Mouse (Mus musculus) CH12.LX (cell line): ENCODE measurements around the gene Pam. TPM values are rescaled to one million over a fixed set of nuclear protein-coding genes. Genes with fewer than 3 reads are reported as not detected.
"Not testable (repeated sequence)": the region's sequence is repeated elsewhere in the genome, so short reads cannot be mapped to it uniquely, and the experiment has no call there.

ENCODE experiments used
- DNase-seq: peaks from one replicate; pipeline ENCODE4 v3.0.0-alpha.2; 2013; ENCODE audit errors: extremely low read depth
- H3K27ac ChIP-seq: 2 replicates; pipeline ENCODE4 v1.5.1; 2012; ENCODE audit warnings: low read depth, mild to moderate bottlenecking, control low read depth, moderate library complexity; ENCODE audit not compliant: insufficient read depth
- H3K27me3 ChIP-seq: replicated peaks from 2 replicates; pipeline ENCODE3; 2012; ENCODE audit warnings: inconsistent platforms
- H3K36me3 ChIP-seq, 2 experiments: replicated peaks in 1 of 2; 2 replicates each; pipeline versions ENCODE3 to v1.6.1; 2012; ENCODE audit warnings: inconsistent platforms in 1 of 2, low read length in 1 of 2, mild to moderate bottlenecking in 1 of 2, mixed read lengths in 1 of 2, moderate library complexity in 1 of 2; ENCODE audit not compliant: control insufficient read depth in 1 of 2, insufficient read depth in 1 of 2
- H3K4me1 ChIP-seq, 2 experiments: 2 replicates each; pipeline ENCODE4 v1.6.1; 2012; ENCODE audit warnings: inconsistent platforms in 1 of 2, moderate library complexity in 1 of 2; ENCODE audit not compliant: insufficient read depth in 2 of 2, control insufficient read depth in 1 of 2
- H3K4me2 ChIP-seq: 2 replicates; pipeline ENCODE4 v1.6.1; 2012; ENCODE audit warnings: low read depth, mild to moderate bottlenecking, control low read depth; ENCODE audit not compliant: poor library complexity, insufficient read depth, severe bottlenecking
- H3K4me3 ChIP-seq, 3 experiments: fragments of 150-350 bp in 1 of 3; sonication (generic) in 1 of 3; replicated peaks in 1 of 3; 2 replicates each; pipeline versions ENCODE3 to v1.5.1; 2011 to 2012; ENCODE audit warnings: low read depth in 2 of 3, low read length in 2 of 3, mild to moderate bottlenecking in 2 of 3, moderate library complexity in 2 of 3, control low read depth in 1 of 3, improper control_type of control experiment in 1 of 3, inconsistent platforms in 1 of 3, mixed read lengths in 1 of 3; ENCODE audit not compliant: poor library complexity in 1 of 3
- H3K79me2 ChIP-seq: replicated peaks from 2 replicates; pipeline ENCODE4 v1.6.1; 2012; ENCODE audit warnings: mild to moderate bottlenecking, moderate library complexity; ENCODE audit not compliant: control insufficient read depth, poor library complexity, insufficient read depth, severe bottlenecking; ENCODE audit errors: extremely low read depth
- H3K9ac ChIP-seq: 2 replicates; pipeline ENCODE4 v1.6.1; 2012; ENCODE audit warnings: low read depth, mild to moderate bottlenecking, control low read depth, moderate library complexity; ENCODE audit not compliant: insufficient read depth
- H3K9me3 ChIP-seq: replicated peaks from 2 replicates; pipeline ENCODE3; 2012; ENCODE audit warnings: low read length, inconsistent platforms, mixed read lengths
- BHLHE40 ChIP-seq: IDR thresholded peaks from 2 replicates; pipeline ENCODE4 v1.6.1; 2011; ENCODE audit warnings: mild to moderate bottlenecking, low read depth, low read length, improper control_type of control experiment
- CTCF ChIP-seq, 2 experiments: IDR thresholded peaks in 1 of 2; conservative IDR thresholded peaks in 1 of 2; 2 replicates each; pipeline ENCODE4 v1.5.1; 2011 to 2012; ENCODE audit warnings: low read depth in 2 of 2, low read length in 2 of 2, improper control_type of control experiment in 1 of 2, inconsistent platforms in 1 of 2, mild to moderate bottlenecking in 1 of 2, moderate library complexity in 1 of 2
- E2F4 ChIP-seq: IDR thresholded peaks from 2 replicates; pipeline ENCODE4 v1.6.1; 2011; ENCODE audit warnings: low read depth, low read length, improper control_type of control experiment; ENCODE audit not compliant: insufficient replicate concordance
- EP300 ChIP-seq: IDR thresholded peaks from 2 replicates; pipeline ENCODE4 v1.6.1; 2011; ENCODE audit warnings: low read length, improper control_type of control experiment
- IRF4 ChIP-seq: IDR thresholded peaks from 2 replicates; pipeline ENCODE4 v1.6.1; 2014; ENCODE audit warnings: low read depth, mild to moderate bottlenecking, inconsistent platforms, low read length, improper control_type of control experiment
- JUN ChIP-seq: IDR thresholded peaks from 2 replicates; pipeline ENCODE4 v1.6.1; 2011; ENCODE audit warnings: low read depth, mild to moderate bottlenecking, low read length, improper control_type of control experiment, moderate library complexity; ENCODE audit not compliant: insufficient read depth
- MAFK ChIP-seq: IDR thresholded peaks from 2 replicates; pipeline ENCODE4 v1.6.1; 2011; ENCODE audit warnings: low read length, improper control_type of control experiment; ENCODE audit not compliant: insufficient replicate concordance
- MAZ ChIP-seq: IDR thresholded peaks from 2 replicates; pipeline ENCODE4 v1.6.1; 2012; ENCODE audit warnings: low read depth, mild to moderate bottlenecking, inconsistent platforms, low read length, improper control_type of control experiment, moderate library complexity
- MEF2A ChIP-seq: IDR thresholded peaks from 2 replicates; pipeline ENCODE4 v1.6.1; 2014; ENCODE audit warnings: low read depth, mild to moderate bottlenecking, inconsistent platforms, low read length, improper control_type of control experiment, borderline replicate concordance
- MYC ChIP-seq: IDR thresholded peaks from 2 replicates; pipeline ENCODE4 v1.6.1; 2011; ENCODE audit warnings: low read depth, mild to moderate bottlenecking, improper control_type of control experiment, low read length
- NRF1 ChIP-seq: IDR thresholded peaks from 2 replicates; pipeline ENCODE4 v1.6.1; 2014; ENCODE audit warnings: low read depth, mild to moderate bottlenecking, inconsistent platforms, low read length, improper control_type of control experiment, moderate library complexity
- POLR2A ChIP-seq: IDR thresholded peaks from 2 replicates; pipeline ENCODE4 v1.6.1; 2011; ENCODE audit warnings: low read depth, mild to moderate bottlenecking, improper control_type of control experiment, low read length
- RAD21 ChIP-seq: IDR thresholded peaks from 2 replicates; pipeline ENCODE4 v1.6.1; 2011; ENCODE audit warnings: low read depth, mild to moderate bottlenecking, low read length, improper control_type of control experiment, moderate library complexity
- SMC3 ChIP-seq: IDR thresholded peaks from 2 replicates; pipeline ENCODE4 v1.6.1; 2011; ENCODE audit warnings: low read depth, low read length, improper control_type of control experiment
- TBP ChIP-seq: conservative IDR thresholded peaks from 2 replicates; pipeline ENCODE4 v1.6.1; 2011; ENCODE audit warnings: low read depth, low read length, improper control_type of control experiment
- USF1 ChIP-seq: IDR thresholded peaks from 2 replicates; pipeline ENCODE4 v1.6.1; 2014; ENCODE audit warnings: low read depth, mild to moderate bottlenecking, inconsistent platforms, low read length, improper control_type of control experiment
- USF2 ChIP-seq: conservative IDR thresholded peaks from 2 replicates; pipeline ENCODE4 v1.6.1; 2011; ENCODE audit warnings: low read depth, low read length, improper control_type of control experiment
- ZC3H11A ChIP-seq: IDR thresholded peaks from 2 replicates; pipeline ENCODE4 v1.6.1; 2012; ENCODE audit warnings: low read depth, mild to moderate bottlenecking, inconsistent platforms, low read length, improper control_type of control experiment
- ZKSCAN1 ChIP-seq: IDR thresholded peaks from 2 replicates; pipeline ENCODE4 v1.6.1; 2012; ENCODE audit warnings: low read depth, inconsistent platforms, low read length, improper control_type of control experiment, borderline replicate concordance
- ZMIZ1 ChIP-seq: IDR thresholded peaks from 2 replicates; pipeline ENCODE4 v1.6.1; 2012; ENCODE audit warnings: low read depth, mild to moderate bottlenecking, inconsistent platforms, low read length, improper control_type of control experiment
- dilution Hi-C: fragments of 300-500 bp; cut with MboI; formaldehyde crosslinking; loops from 2 replicates; pipeline ENCODE4 v1.14.3; 2020; ENCODE audit warnings: low sequenced_read_pairs; ENCODE audit not compliant: extremely low pct_unique_long_range_greater_than_20kb, extremely low pct_ligation_motif_present
- in situ Hi-C: fragments of 300-500 bp; cut with MboI; formaldehyde crosslinking; loops from 3 replicates; pipeline ENCODE4 v1.14.3; 2019; ENCODE audit warnings: low sequenced_read_pairs, low pct_ligation_motif_present, low pct_unique_long_range_greater_than_20kb, mixed read lengths
- polyA plus RNA-seq: library from polyadenylated mRNA; unstranded; fragments of >175 nt; gene quantifications from 2 replicates; pipeline ENCODE4 v1.2.1, GENCODE M21; 2012; ENCODE audit warnings: low read depth; ENCODE audit not compliant: insufficient read length
- total RNA-seq, 2 experiments: library from RNA; depleted of rRNA; stranded (reverse); fragments of 300-350 nt in 1 of 2; fragments of >200 nt in 1 of 2; gene quantifications; 2 replicates each; pipeline ENCODE4 v1.2.3; 2012 to 2014

The Pam gene
- total and polyA plus RNA-seq, 3 experiments, result 0.24 TPM; not detected in 2

GRCm38 (mm10) chr1:98002561-98003425 lies 92.7 kb downstream of the Pam start:
- H3K79me2 ChIP-seq, result no peaks in the 10 kb centered on the region
- dilution Hi-C loops, result no loop called here
- H3K27me3 ChIP-seq, result no peaks in the 10 kb centered on the region
- TF ChIP-seq MEF2A (no peak), ZMIZ1 (no peak), IRF4 (no peak), JUN (no peak), EP300 (no peak)
- in situ Hi-C loops, result no loop called here
- H3K4me1 ChIP-seq, result no peaks in the 10 kb centered on the region
- no peak overlapping the region for H3K4me3 ChIP-seq
- H3K36me3 ChIP-seq, result no peaks in the 10 kb centered on the region
- no peak overlapping the region for H3K27ac ChIP-seq
- no peak for DNase-seq
- H3K9me3 ChIP-seq, result peaks cover 42% of the 10 kb centered on the region
- no peak overlapping the region for H3K9ac ChIP-seq
- no peak overlapping the region for H3K4me2 ChIP-seq

GRCm38 (mm10) chr1:97999465-97999864 lies 96.0 kb downstream of the Pam start:
- DNase-seq, result no peak
- Histone ChIP-seq H3K36me3 (no peaks in the 10 kb centered on the region), H3K27ac (no peak overlapping the region), H3K4me3 (no peak overlapping the region), H3K4me2 (no peak overlapping the region), H3K9me3 (peaks cover 41% of the 10 kb centered on the region), H3K9ac (no peak overlapping the region), H3K27me3 (no peaks in the 10 kb centered on the region), H3K4me1 (no peaks in the 10 kb centered on the region), H3K79me2 (no peaks in the 10 kb centered on the region)
- dilution Hi-C loops, result no loop called here
- TF ChIP-seq RAD21 (no peak), POLR2A (no peak), MAZ (no peak), USF1 (no peak), ZC3H11A (no peak), EP300 (no peak), TBP (no peak), MAFK (no peak), SMC3 (no peak), ZKSCAN1 (no peak), MEF2A (no peak), USF2 (no peak), IRF4 (no peak), BHLHE40 (no peak), E2F4 (no peak), MYC (no peak), NRF1 (no peak), CTCF (conservative IDR thresholded peaks at IDR 0.05 in 1 of 2, IDR thresholded peaks at IDR 0.05 in 1 of 2; ENCODE audit: low read depth in 2 of 2, low read length in 2 of 2) (no peak), JUN (no peak)
- in situ Hi-C loops, result no loop called here

- H3K36me3 ChIP-seq, DNase-seq, H3K27me3 ChIP-seq, dilution Hi-C loops, H3K27ac ChIP-seq, H3K4me3 ChIP-seq, in situ Hi-C loops, H3K79me2 ChIP-seq, H3K4me2 ChIP-seq, H3K9ac ChIP-seq, H3K4me1 ChIP-seq: not testable (repeated sequence)
- H3K9me3 ChIP-seq, result peaks cover 43% of the 10 kb centered on the region
These were observed 96.5 kb downstream of the Pam start for GRCm38 (mm10) chr1:97998961-97999360.
